Mouse (Mus musculus) liver, postnatal 0 days (tissue): ENCODE measurements around the gene Tbc1d5. TPM values are rescaled to one million over a fixed set of nuclear protein-coding genes. Genes with fewer than 3 reads are reported as not detected.

ENCODE experiments used
- ATAC-seq: fragments of 200-750 bp; cut with Nextera tagmentation; 2 replicates; pipeline ENCODE4 v1.8.0; 2017; ENCODE audit warnings: mild to moderate bottlenecking, moderate library complexity
- DNase-seq: peaks from one replicate; pipeline ENCODE4 v3.0.0-alpha.2; 2016
- H3K27ac ChIP-seq: fragments of 300-500 bp; sonication (generic); 2 replicates; pipeline ENCODE4 v1.5.1; 2014; ENCODE audit warnings: antibody characterized with exemption, moderate library complexity, mild to moderate bottlenecking, low read depth
- H3K27me3 ChIP-seq: fragments of 300-500 bp; sonication (generic); 2 replicates; pipeline ENCODE4 v1.6.1; 2014; ENCODE audit warnings: low read length, control low read depth, mixed read lengths; ENCODE audit not compliant: insufficient read depth
- H3K36me3 ChIP-seq: fragments of 300-500 bp; sonication (generic); replicated peaks from 2 replicates; pipeline ENCODE4 v1.6.1; 2014; ENCODE audit warnings: mild to moderate bottlenecking, control low read depth, low read length, moderate library complexity, mixed read lengths; ENCODE audit not compliant: insufficient read depth
- H3K4me1 ChIP-seq: fragments of 300-500 bp; sonication (generic); 2 replicates; pipeline ENCODE4 v1.6.1; 2014; ENCODE audit warnings: antibody characterized with exemption, mild to moderate bottlenecking, control low read depth; ENCODE audit not compliant: insufficient read depth
- H3K4me2 ChIP-seq: fragments of 300-500 bp; sonication (generic); 2 replicates; pipeline ENCODE4 v1.6.1; 2014; ENCODE audit warnings: low read depth, mild to moderate bottlenecking, low read length, moderate library complexity, mixed read lengths
- H3K4me3 ChIP-seq: fragments of 300-500 bp; sonication (generic); 2 replicates; pipeline ENCODE4 v1.5.1; 2014; ENCODE audit warnings: low read depth, low read length
- H3K9ac ChIP-seq: fragments of 300-500 bp; sonication (generic); replicated peaks from 2 replicates; pipeline ENCODE4 v1.6.1; 2014; ENCODE audit warnings: mild to moderate bottlenecking, moderate library complexity
- H3K9me3 ChIP-seq: fragments of 300-500 bp; sonication (generic); 2 replicates; pipeline ENCODE4 v1.6.1; 2016; ENCODE audit warnings: mild to moderate bottlenecking, control low read depth, low read length, mixed read lengths
- CTCF ChIP-seq: sonication (generic); IDR thresholded peaks from 2 replicates; pipeline ENCODE4 v1.5.1; 2016; ENCODE audit warnings: antibody characterized with exemption, low read depth
- EP300 ChIP-seq: IDR thresholded peaks from 2 replicates; pipeline ENCODE4 v1.6.1; 2016; ENCODE audit warnings: antibody characterized with exemption, low read depth, mild to moderate bottlenecking
- WGBS: fragments of 180-500 bp; shearing (Covaris S2); extraction: QIAGEN DNeasy Blood & Tissue Kit; methylation state at CpG from one replicate; pipeline ENCODE4 v1.1.7; 2014; ENCODE audit not compliant: insufficient replicate concordance; 5-methylcytosine and 5-hydroxymethylcytosine counted together
- polyA plus RNA-seq: library from polyadenylated mRNA; unstranded; fragments of >200 nt; fragmentation: Nextera tagmentation; extraction: Ambion mirVana; gene quantifications from 2 replicates; pipeline ENCODE4 v1.2.1, GENCODE M21; 2015

The Tbc1d5 gene
- polyA plus RNA-seq, 1 experiment from 2014 or later = 2.5 TPM

- ATAC-seq (no peak), DNase-seq (no peak)
- H3K4me3 ChIP-seq = no peak overlapping the region
- H3K9me3 ChIP-seq = no peaks in the 10 kb centered on the region
- H3K27me3 ChIP-seq = no peaks in the 10 kb centered on the region
- WGBS = 67% methylated on average over 2 of the region's 2 CpGs
- no peak overlapping the region for H3K4me2 ChIP-seq
- TF ChIP-seq EP300 (no peak), CTCF (no peak)
- no peaks in the 10 kb centered on the region for H3K36me3 ChIP-seq
- H3K27ac ChIP-seq = no peak overlapping the region
- H3K4me1 ChIP-seq = no peaks in the 10 kb centered on the region
- H3K9ac ChIP-seq = no peak overlapping the region
Measured at GRCm38 (mm10) chr17:50922308-50922707, 256.8 kb downstream of the Tbc1d5 start.

GRCm38 (mm10) chr17:50915216-50915615 lies 263.9 kb downstream of the Tbc1d5 start:
- Histone ChIP-seq H3K9me3 (no peaks in the 10 kb centered on the region), H3K27me3 (no peaks in the 10 kb centered on the region), H3K9ac (no peak overlapping the region), H3K36me3 (no peaks in the 10 kb centered on the region; the same call in 1 of the 2 replicates), H3K4me1 (no peaks in the 10 kb centered on the region), H3K4me2 (no peak overlapping the region), H3K27ac (no peak overlapping the region), H3K4me3 (no peak overlapping the region)
- ATAC-seq = no peak
- no peak for DNase-seq
- TF ChIP-seq CTCF (no peak), EP300 (no peak)
- 82% methylated on average over 2 of the region's 2 CpGs for WGBS

- Histone ChIP-seq H3K9me3 (no peaks in the 10 kb centered on the region), H3K27ac (no peak overlapping the region), H3K4me2 (no peak overlapping the region), H3K4me3 (no peak overlapping the region), H3K27me3 (no peaks in the 10 kb centered on the region), H3K36me3 (no peaks in the 10 kb centered on the region), H3K4me1 (no peaks in the 10 kb centered on the region), H3K9ac (no peak overlapping the region)
- no peak for DNase-seq
- no peak for ATAC-seq
- TF ChIP-seq EP300 = no peak
- TF ChIP-seq CTCF = no peak
- 85% methylated on average over 6 of the region's 6 CpGs for WGBS
Measured at GRCm38 (mm10) chr17:50908568-50909335, 270.4 kb downstream of the Tbc1d5 start.

GRCm38 (mm10) chr17:50908160-50908559 lies 271.0 kb downstream of the Tbc1d5 start:
- H3K27ac ChIP-seq = no peak overlapping the region
- DNase-seq (no peak), ATAC-seq (no peak)
- TF ChIP-seq CTCF (no peak), EP300 (no peak)
- no peak overlapping the region for H3K4me2 ChIP-seq
- no peaks in the 10 kb centered on the region for H3K4me1 ChIP-seq
- H3K27me3 ChIP-seq = no peaks in the 10 kb centered on the region
- no peak overlapping the region for H3K4me3 ChIP-seq
- no peaks in the 10 kb centered on the region for H3K36me3 ChIP-seq
- 85% methylated on average over 4 of the region's 4 CpGs for WGBS
- H3K9ac ChIP-seq = no peak overlapping the region
- no peaks in the 10 kb centered on the region for H3K9me3 ChIP-seq

- DNase-seq = no peak
- Histone ChIP-seq H3K36me3 (no peaks in the 10 kb centered on the region), H3K4me1 (no peaks in the 10 kb centered on the region), H3K27me3 (no peaks in the 10 kb centered on the region), H3K27ac (no peak overlapping the region), H3K9me3 (no peaks in the 10 kb centered on the region), H3K4me2 (no peak overlapping the region), H3K4me3 (no peak overlapping the region), H3K9ac (no peak overlapping the region)
- no peak for TF ChIP-seq CTCF
- no peak for TF ChIP-seq EP300
- 86% methylated on average over 1 of the region's 1 CpGs for WGBS
- ATAC-seq = no peak
Measured at GRCm38 (mm10) chr17:50906630-50907029, 272.5 kb downstream of the Tbc1d5 start.

- Histone ChIP-seq H3K4me2 (no peak overlapping the region), H3K36me3 (no peaks in the 10 kb centered on the region), H3K4me3 (no peak overlapping the region), H3K27ac (no peak overlapping the region), H3K27me3 (no peaks in the 10 kb centered on the region), H3K4me1 (no peaks in the 10 kb centered on the region), H3K9me3 (no peaks in the 10 kb centered on the region), H3K9ac (no peak overlapping the region)
- no peak for ATAC-seq
- no peak for DNase-seq
- 81% methylated on average over 3 of the region's 3 CpGs for WGBS
- TF ChIP-seq CTCF (no peak), EP300 (no peak)
Measured at GRCm38 (mm10) chr17:50904463-50904862, 274.7 kb downstream of the Tbc1d5 start.

- DNase-seq (no peak), ATAC-seq (no peak)
- Histone ChIP-seq H3K9me3 (no peaks in the 10 kb centered on the region), H3K9ac (no peak overlapping the region), H3K27me3 (no peaks in the 10 kb centered on the region), H3K4me3 (no peak overlapping the region), H3K4me1 (no peaks in the 10 kb centered on the region), H3K27ac (no peak overlapping the region), H3K36me3 (no peaks in the 10 kb centered on the region), H3K4me2 (no peak overlapping the region)
- TF ChIP-seq CTCF (no peak), EP300 (no peak)
- 85% methylated on average over 7 of the region's 7 CpGs for WGBS
Measured at GRCm38 (mm10) chr17:50897867-50898266, 281.3 kb downstream of the Tbc1d5 start.
